Mouse (Mus musculus) liver, embryonic 16.5 days (tissue): ENCODE data around the gene Spag9. TPM values are rescaled to one million over a fixed set of nuclear protein-coding genes. Genes with fewer than 3 reads are reported as not detected.
"Not testable (repeated sequence)": the region's sequence is repeated elsewhere in the genome, so short reads cannot be mapped to it uniquely, and the experiment has no call there.

Experiments used
- ATAC-seq: fragments of 200-750 bp; cut with Nextera tagmentation; 2 replicates; pipeline ENCODE4 v1.8.0; 2017; ENCODE audit warnings: low read depth, mild to moderate bottlenecking, moderate number of reproducible peaks, moderate library complexity
- H3K27ac ChIP-seq: fragments of 300-500 bp; sonication (generic); 2 replicates; pipeline ENCODE4 v1.5.1; 2014; ENCODE audit warnings: mild to moderate bottlenecking, low read length
- H3K27me3 ChIP-seq: fragments of 300-500 bp; sonication (generic); 2 replicates; pipeline ENCODE4 v1.6.1; 2014; ENCODE audit warnings: low read depth, low read length, mixed read lengths; ENCODE audit not compliant: control insufficient read depth, insufficient read depth
- H3K36me3 ChIP-seq: fragments of 300-500 bp; sonication (generic); 2 replicates; pipeline ENCODE4 v1.6.1; 2014; ENCODE audit warnings: mild to moderate bottlenecking; ENCODE audit not compliant: control insufficient read depth, insufficient read depth
- H3K4me1 ChIP-seq: fragments of 300-500 bp; sonication (generic); 2 replicates; pipeline ENCODE4 v1.6.1; 2014; ENCODE audit warnings: low read depth, low read length, mixed read lengths; ENCODE audit not compliant: control insufficient read depth
- H3K4me2 ChIP-seq: fragments of 300-500 bp; sonication (generic); 2 replicates; pipeline ENCODE4 v1.6.1; 2014; ENCODE audit warnings: low read depth, low read length, mixed read lengths
- H3K4me3 ChIP-seq: fragments of 300-500 bp; sonication (generic); 2 replicates; pipeline ENCODE4 v1.5.1; 2014; ENCODE audit warnings: low read depth, mild to moderate bottlenecking, low read length
- H3K9ac ChIP-seq: fragments of 300-500 bp; sonication (generic); 2 replicates; pipeline ENCODE4 v1.6.1; 2014; ENCODE audit warnings: low read depth, low read length
- H3K9me3 ChIP-seq: fragments of 300-500 bp; sonication (generic); replicated peaks from 2 replicates; pipeline ENCODE4 v1.6.1; 2016; ENCODE audit warnings: low read length; ENCODE audit not compliant: control insufficient read depth
- WGBS: fragments of 180-500 bp; shearing (Covaris S2); extraction: QIAGEN DNeasy Blood & Tissue Kit; methylation state at CpG from one replicate; pipeline ENCODE4 v1.1.7; 2014; ENCODE audit not compliant: insufficient replicate concordance; 5-methylcytosine and 5-hydroxymethylcytosine counted together
- polyA plus RNA-seq: library from polyadenylated mRNA; unstranded; fragments of >200 nt; fragmentation: Nextera tagmentation; extraction: Ambion mirVana; gene quantifications from 2 replicates; pipeline ENCODE4 v1.2.1, GENCODE M21; 2015

The Spag9 gene
- polyA plus RNA-seq, 1 experiment from 2014 or later = 10.5 TPM

- H3K4me1 ChIP-seq = peaks cover 3% of the 10 kb centered on the region; the same call in 1 of the 2 replicates
- no peak overlapping the region for H3K9ac ChIP-seq
- H3K9me3 ChIP-seq = no peaks in the 10 kb centered on the region
- WGBS = 43% methylated on average over 2 of the region's 2 CpGs
- no peak overlapping the region for H3K4me2 ChIP-seq
- H3K27me3 ChIP-seq = no peaks in the 10 kb centered on the region
- 0 out of 2 replicates have a peak, but pooled peaks cover 2% of the 10 kb centered on the region for H3K36me3 ChIP-seq
- no peak for ATAC-seq
- no peak overlapping the region for H3K4me3 ChIP-seq
- H3K27ac ChIP-seq = no peak overlapping the region
These were observed 37.1 kb downstream of the Spag9 start for GRCm38 (mm10) chr11:94032971-94033370.

DNA sequence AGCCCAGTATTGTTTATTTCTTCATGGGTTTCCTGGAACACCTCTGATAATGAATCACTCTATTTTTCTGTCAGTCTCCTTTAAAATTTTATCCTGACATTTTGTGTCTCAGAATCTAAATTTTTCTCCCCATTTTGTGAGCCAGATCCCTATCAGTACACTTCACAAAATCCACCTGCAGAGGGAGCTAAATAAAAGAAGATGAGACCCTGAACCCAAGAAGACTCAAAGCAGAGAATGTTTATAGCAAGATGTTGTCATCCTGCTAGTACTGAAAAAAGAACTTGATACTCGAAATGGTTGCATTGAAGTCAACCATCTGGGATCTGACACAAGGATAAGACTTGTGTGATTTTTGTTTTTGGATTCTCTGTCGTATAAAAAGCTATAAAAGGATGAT, 40.1 kb downstream of the Spag9 start:
- no peak overlapping the region for H3K4me3 ChIP-seq
- 0 out of 2 replicates have a peak, but pooled peaks cover 2% of the 10 kb centered on the region for H3K36me3 ChIP-seq
- WGBS = 42% methylated on average over 2 of the region's 2 CpGs
- no peak overlapping the region for H3K27ac ChIP-seq
- no peak overlapping the region for H3K4me2 ChIP-seq
- no peak overlapping the region for H3K9ac ChIP-seq
- H3K27me3 ChIP-seq = no peaks in the 10 kb centered on the region
- no peaks in the 10 kb centered on the region for H3K9me3 ChIP-seq
- H3K4me1 ChIP-seq = no peaks in the 10 kb centered on the region; the same call in 1 of the 2 replicates
- ATAC-seq = no peak

DNA sequence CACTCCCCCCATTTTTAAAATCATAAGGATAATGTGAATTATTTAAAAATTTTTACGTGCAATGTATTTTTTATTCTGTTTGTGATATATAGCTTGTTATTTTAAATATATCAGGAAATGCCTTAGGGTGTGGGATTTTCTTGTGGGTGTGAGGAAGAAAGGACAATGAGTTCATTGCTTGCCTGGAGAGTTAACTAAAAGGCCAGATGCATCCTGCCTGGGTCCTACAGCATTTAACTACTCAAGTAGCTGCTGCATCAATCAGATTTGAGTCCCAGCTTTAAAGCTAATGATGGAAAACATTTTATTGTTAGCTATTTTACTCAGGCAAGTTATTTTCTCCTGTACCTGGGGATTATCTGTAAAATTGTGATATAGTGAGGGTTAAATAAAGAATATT, 45.6 kb downstream of the Spag9 start:
- ATAC-seq = no peak
- no peaks in the 10 kb centered on the region; the same call in 1 of the 2 replicates for H3K4me1 ChIP-seq
- no peak overlapping the region for H3K27ac ChIP-seq
- H3K4me3 ChIP-seq = no peak overlapping the region
- 0 out of 2 replicates have a peak, but pooled peaks cover 2% of the 10 kb centered on the region for H3K36me3 ChIP-seq
- H3K9ac ChIP-seq = no peak overlapping the region
- 62% methylated on average over 1 of the region's 1 CpGs for WGBS
- H3K27me3 ChIP-seq = no peaks in the 10 kb centered on the region
- no peak overlapping the region for H3K4me2 ChIP-seq
- H3K9me3 ChIP-seq = no peaks in the 10 kb centered on the region

DNA sequence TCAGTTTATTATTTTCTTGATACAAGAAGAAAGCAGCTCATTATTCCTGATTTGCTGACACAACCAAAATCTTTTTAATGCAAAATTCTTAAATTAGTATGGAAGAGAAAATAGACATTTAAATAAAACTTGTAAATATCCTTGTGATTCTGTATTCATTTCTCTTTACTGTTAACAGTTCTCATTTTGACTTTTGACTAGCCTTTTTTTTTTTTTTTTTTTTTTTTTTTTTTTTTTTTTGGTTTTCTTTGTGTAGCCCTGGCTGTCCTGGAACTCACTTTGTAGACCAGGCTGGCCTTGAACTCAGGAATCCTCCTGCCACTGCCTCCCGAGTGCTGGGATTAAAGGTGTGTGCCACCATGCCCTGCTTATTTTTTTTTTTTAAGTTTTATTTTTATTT, 46.4 kb downstream of the Spag9 start:
- not testable (repeated sequence) for H3K4me2 ChIP-seq, H3K4me1 ChIP-seq, H3K36me3 ChIP-seq, ATAC-seq, H3K9ac ChIP-seq, H3K27ac ChIP-seq, H3K9me3 ChIP-seq, H3K4me3 ChIP-seq, H3K27me3 ChIP-seq
- 54% methylated on average over 1 of the region's 1 CpGs for WGBS

DNA sequence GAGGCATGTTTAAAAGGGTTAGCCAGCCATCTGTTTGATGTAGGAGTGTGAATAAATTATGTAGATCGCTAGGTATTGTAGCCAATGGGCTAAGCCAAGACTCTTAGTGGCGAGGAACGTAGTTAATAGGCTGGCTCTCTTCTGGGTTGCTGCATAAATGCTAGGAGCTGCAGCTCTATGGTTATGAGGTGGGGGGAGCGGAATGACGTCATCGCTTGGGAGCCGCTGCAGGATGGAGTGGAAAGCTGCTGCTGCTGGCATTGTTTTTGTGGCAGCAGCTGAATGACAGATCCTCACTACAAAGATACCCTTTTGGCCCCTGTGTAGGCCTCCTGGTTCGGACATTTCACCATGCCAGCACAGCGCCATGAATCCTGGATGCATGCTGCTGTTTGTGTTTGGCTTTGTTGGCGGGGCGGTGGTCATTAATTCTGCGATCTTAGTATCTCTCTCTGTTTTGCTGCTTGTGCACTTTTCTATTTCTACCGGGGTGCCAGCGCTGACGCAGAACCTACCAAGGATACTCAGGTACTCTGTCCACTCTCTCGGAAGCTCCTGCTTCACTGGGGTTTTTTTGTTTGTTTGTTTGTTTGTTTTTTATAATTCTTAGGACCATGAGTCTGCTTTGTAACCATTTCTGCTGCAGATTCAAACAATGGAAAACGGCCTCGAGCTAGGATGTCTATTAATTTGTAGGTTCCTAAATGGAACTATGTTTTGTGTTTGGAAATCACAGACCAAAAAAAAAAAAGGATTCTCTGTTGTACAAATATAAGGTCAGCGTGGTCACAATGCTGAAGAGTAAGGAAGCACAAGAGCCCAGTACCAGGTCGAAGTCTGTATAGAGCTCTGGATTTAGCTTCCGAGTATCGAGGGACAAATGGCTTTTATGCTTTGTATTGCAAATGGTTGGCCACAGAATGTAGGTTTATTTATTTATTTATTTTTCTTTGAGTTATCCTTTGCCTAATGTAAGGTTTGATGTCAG, 48.4 kb downstream of the Spag9 start:
- H3K4me2 ChIP-seq = peak overlapping the region; percentile 38
- peak; percentile 83 for ATAC-seq
- H3K27ac ChIP-seq = no peak overlapping the region
- no peak overlapping the region for H3K9ac ChIP-seq
- H3K9me3 ChIP-seq = no peaks in the 10 kb centered on the region
- H3K36me3 ChIP-seq = peaks cover 2% of the 10 kb centered on the region; the same call in 1 of the 2 replicates
- whole genome bisulfite sequencing = 43% methylated on average over 22 of the region's 22 CpGs
- H3K4me3 ChIP-seq = peak overlapping the region; percentile 41
- H3K27me3 ChIP-seq = no peaks in the 10 kb centered on the region
- no peaks in the 10 kb centered on the region; the same call in 1 of the 2 replicates for H3K4me1 ChIP-seq

GRCm38 (mm10) chr11:94045016-94045415, 49.1 kb downstream of the Spag9 start:
- Histone ChIP-seq H3K27ac (no peak overlapping the region), H3K36me3 (peaks cover 2% of the 10 kb centered on the region; the same call in 1 of the 2 replicates), H3K27me3 (no peaks in the 10 kb centered on the region), H3K9me3 (no peaks in the 10 kb centered on the region), H3K4me2 (no peak overlapping the region), H3K4me3 (no peak overlapping the region), H3K9ac (no peak overlapping the region), H3K4me1 (no peaks in the 10 kb centered on the region; the same call in 1 of the 2 replicates)
- no peak for ATAC-seq
- 50% methylated on average over 4 of the region's 4 CpGs for WGBS

DNA sequence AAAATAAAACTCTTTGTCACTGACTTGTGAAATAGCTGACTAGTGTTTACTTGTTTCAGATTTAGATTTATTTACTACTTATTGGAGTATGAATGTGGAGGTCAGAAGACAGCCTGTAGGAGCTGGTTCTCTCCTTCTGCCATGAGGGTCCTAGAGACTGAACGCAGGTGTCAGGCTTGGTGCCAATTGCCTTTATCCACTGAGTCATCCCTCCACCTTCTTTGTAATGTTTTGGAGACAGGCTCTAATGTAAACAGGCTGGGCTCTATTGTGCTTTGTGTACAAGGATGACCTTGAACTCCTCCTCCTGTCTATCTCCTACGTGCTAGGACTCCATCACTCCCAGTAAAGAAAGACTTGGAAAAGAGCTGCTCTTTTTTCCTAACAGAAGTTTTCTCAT, 51.4 kb downstream of the Spag9 start:
- no peak for ATAC-seq
- no peak overlapping the region for H3K9ac ChIP-seq
- no peaks in the 10 kb centered on the region for H3K27me3 ChIP-seq
- H3K27ac ChIP-seq = no peak overlapping the region
- peaks cover 2% of the 10 kb centered on the region; the same call in 1 of the 2 replicates for H3K36me3 ChIP-seq
- H3K9me3 ChIP-seq = no peaks in the 10 kb centered on the region
- no peak overlapping the region for H3K4me3 ChIP-seq
- no peak overlapping the region for H3K4me2 ChIP-seq
- no peaks in the 10 kb centered on the region; the same call in 1 of the 2 replicates for H3K4me1 ChIP-seq
- WGBS = 82% methylated on average over 2 of the region's 2 CpGs

- ATAC-seq = no peak
- no peaks in the 10 kb centered on the region for H3K36me3 ChIP-seq
- 74% methylated on average over 3 of the region's 3 CpGs for WGBS
These were observed 58.3 kb downstream of the Spag9 start for GRCm38 (mm10) chr11:94054176-94054575.

DNA sequence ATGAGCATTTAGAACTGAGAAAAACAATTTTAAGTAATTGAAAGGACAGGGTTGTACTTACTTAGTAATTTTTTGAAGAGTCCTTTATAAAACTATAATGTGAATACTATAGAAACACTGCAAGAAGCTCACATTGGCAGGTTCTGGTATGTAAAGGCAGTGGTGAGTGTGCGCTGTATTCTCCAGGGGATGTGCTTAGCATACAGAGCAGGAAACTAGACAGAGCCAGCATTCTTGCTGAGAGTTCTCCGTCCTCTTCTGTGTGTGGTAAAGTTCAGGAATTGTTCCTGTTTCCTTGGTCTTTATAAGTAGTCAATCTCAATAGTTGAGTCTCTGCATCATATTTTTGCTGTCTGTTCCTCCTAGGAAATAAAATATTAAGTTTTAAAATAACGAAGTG, 59.0 kb downstream of the Spag9 start:
- Histone ChIP-seq H3K4me1 (no peaks in the 10 kb centered on the region), H3K4me2 (no peak overlapping the region), H3K9me3 (no peaks in the 10 kb centered on the region), H3K4me3 (no peak overlapping the region), H3K36me3 (no peaks in the 10 kb centered on the region), H3K27ac (no peak overlapping the region), H3K9ac (no peak overlapping the region), H3K27me3 (no peaks in the 10 kb centered on the region)
- no peak for ATAC-seq
- WGBS = 81% methylated on average over 3 of the region's 3 CpGs

More at GRCm38 (mm10) chr11:94054176-94054575, 58.3 kb downstream of the Spag9 start:
- no peaks in the 10 kb centered on the region for H3K9me3 ChIP-seq
- H3K4me3 ChIP-seq = no peak overlapping the region
- H3K27me3 ChIP-seq = no peaks in the 10 kb centered on the region
- no peak overlapping the region for H3K27ac ChIP-seq
- H3K4me2 ChIP-seq = no peak overlapping the region
- no peak overlapping the region for H3K9ac ChIP-seq
- H3K4me1 ChIP-seq = no peaks in the 10 kb centered on the region
